Mouse (Mus musculus) hindbrain, embryonic 11.5 days (tissue): Measurements from ENCODE around the gene Olfr370. TPM values are rescaled to one million over a fixed set of nuclear protein-coding genes. Genes with fewer than 3 reads are reported as not detected.

Source experiments
- ATAC-seq: fragments of 200-750 bp; cut with Nextera tagmentation; 2 replicates; pipeline ENCODE4 v1.8.0; 2017; ENCODE audit warnings: mild to moderate bottlenecking, moderate TSS enrichment, moderate library complexity; ENCODE audit not compliant: low FRiP score
- DNase-seq: peaks from one replicate; pipeline ENCODE4 v3.0.0-alpha.2; 2015; ENCODE audit warnings: low spot score
- H3K27ac ChIP-seq: fragments of 300-500 bp; sonication (generic); 2 replicates; pipeline ENCODE4 v1.5.1; 2014; ENCODE audit warnings: mild to moderate bottlenecking, low read depth, low read length
- H3K27me3 ChIP-seq: fragments of 300-500 bp; sonication (generic); 2 replicates; pipeline ENCODE4 v1.6.1; 2014; ENCODE audit warnings: mild to moderate bottlenecking, low read length, moderate library complexity, mixed read lengths; ENCODE audit not compliant: control insufficient read depth, insufficient read depth
- H3K36me3 ChIP-seq: fragments of 300-500 bp; sonication (generic); 2 replicates; pipeline ENCODE4 v1.6.1; 2014; ENCODE audit warnings: mild to moderate bottlenecking, low read length, moderate library complexity, mixed read lengths; ENCODE audit not compliant: control insufficient read depth, insufficient read depth
- H3K4me1 ChIP-seq: fragments of 300-500 bp; sonication (generic); replicated peaks from 2 replicates; pipeline ENCODE4 v1.6.1; 2014; ENCODE audit warnings: low read length, mixed read lengths; ENCODE audit not compliant: control insufficient read depth, insufficient read depth
- H3K4me2 ChIP-seq: fragments of 300-500 bp; sonication (generic); replicated peaks from 2 replicates; pipeline ENCODE4 v1.6.1; 2014; ENCODE audit warnings: mild to moderate bottlenecking, low read depth, low read length
- H3K4me3 ChIP-seq: fragments of 300-500 bp; sonication (generic); 2 replicates; pipeline ENCODE4 v1.5.1; 2014; ENCODE audit warnings: low read depth, low read length
- H3K9ac ChIP-seq: fragments of 300-500 bp; sonication (generic); 2 replicates; pipeline ENCODE4 v1.6.1; 2014; ENCODE audit warnings: low read depth, low read length
- H3K9me3 ChIP-seq: fragments of 300-500 bp; sonication (generic); 2 replicates; pipeline ENCODE4 v1.6.1; 2016; ENCODE audit warnings: low read length; ENCODE audit not compliant: control insufficient read depth
- WGBS: fragments of 180-500 bp; shearing (Covaris S2); extraction: QIAGEN DNeasy Blood & Tissue Kit; methylation state at CpG from one replicate; pipeline ENCODE4 v1.1.7; 2014; 5-methylcytosine and 5-hydroxymethylcytosine counted together
- polyA plus RNA-seq: library from polyadenylated mRNA; unstranded; fragments of >200 nt; fragmentation: Nextera tagmentation; extraction: Ambion mirVana; gene quantifications from 2 replicates; pipeline ENCODE4 v1.2.1, GENCODE M21; 2014

The Olfr370 gene
- polyA plus RNA-seq, 1 experiment from 2014 or later = 0.11 TPM

- WGBS = 92% methylated on average over 5 of the region's 5 CpGs
- H3K27ac ChIP-seq = no peak overlapping the region
- H3K4me1 ChIP-seq = peaks cover 2% of the 10 kb centered on the region
- no peak for DNase-seq
- no peak for ATAC-seq
- no peaks in the 10 kb centered on the region for H3K27me3 ChIP-seq
- H3K36me3 ChIP-seq = 0 out of 2 replicates have a peak, but pooled peaks cover 5% of the 10 kb centered on the region
- no peak overlapping the region for H3K9ac ChIP-seq
- no peak overlapping the region for H3K4me3 ChIP-seq
- no peaks in the 10 kb centered on the region for H3K9me3 ChIP-seq
- no peak overlapping the region for H3K4me2 ChIP-seq
Measured at GRCm38 (mm10) chr8:83572246-83572812, 36.7 kb downstream of the Olfr370 start.

- Histone ChIP-seq H3K9ac (no peak overlapping the region), H3K4me3 (no peak overlapping the region), H3K9me3 (no peaks in the 10 kb centered on the region), H3K4me1 (peaks cover 5% of the 10 kb centered on the region), H3K27ac (no peak overlapping the region), H3K27me3 (no peaks in the 10 kb centered on the region), H3K36me3 (0 out of 2 replicates have a peak, but pooled peaks cover 5% of the 10 kb centered on the region), H3K4me2 (no peak overlapping the region)
- 77% methylated on average over 18 of the region's 18 CpGs for WGBS
- DNase-seq (no peak), ATAC-seq (no peak)
Measured at GRCm38 (mm10) chr8:83573140-83573875, 37.7 kb downstream of the Olfr370 start.

- WGBS = 90% methylated on average over 15 of the region's 15 CpGs
- Histone ChIP-seq H3K4me3 (no peak overlapping the region), H3K4me2 (no peak overlapping the region), H3K9me3 (no peaks in the 10 kb centered on the region), H3K4me1 (peaks cover 6% of the 10 kb centered on the region), H3K27me3 (no peaks in the 10 kb centered on the region), H3K9ac (no peak overlapping the region), H3K27ac (no peak overlapping the region), H3K36me3 (0 out of 2 replicates have a peak, but pooled peaks cover 5% of the 10 kb centered on the region)
- ATAC-seq = no peak
- no peak for DNase-seq
Measured at GRCm38 (mm10) chr8:83574631-83575315, 39.2 kb downstream of the Olfr370 start.

GRCm38 (mm10) chr8:83575561-83576515 is 40.3 kb downstream of the Olfr370 start:
- 77% methylated on average over 17 of the region's 17 CpGs for WGBS
- Histone ChIP-seq H3K4me3 (no peak overlapping the region), H3K4me2 (no peak overlapping the region), H3K36me3 (0 out of 2 replicates have a peak, but pooled peaks cover 5% of the 10 kb centered on the region), H3K27ac (no peak overlapping the region), H3K27me3 (no peaks in the 10 kb centered on the region), H3K9me3 (no peaks in the 10 kb centered on the region), H3K9ac (no peak overlapping the region), H3K4me1 (peaks cover 6% of the 10 kb centered on the region)
- ATAC-seq = no peak
- DNase-seq = no peak

GRCm38 (mm10) chr8:83576516-83576895 is 40.9 kb downstream of the Olfr370 start:
- Histone ChIP-seq H3K27ac (no peak overlapping the region), H3K4me1 (peaks cover 6% of the 10 kb centered on the region), H3K4me3 (no peak overlapping the region), H3K27me3 (no peaks in the 10 kb centered on the region), H3K36me3 (0 out of 2 replicates have a peak, but pooled peaks cover 5% of the 10 kb centered on the region), H3K9ac (no peak overlapping the region), H3K4me2 (no peak overlapping the region), H3K9me3 (no peaks in the 10 kb centered on the region)
- 61% methylated on average over 1 of the region's 4 CpGs for WGBS
- no peak for DNase-seq
- no peak for ATAC-seq

GRCm38 (mm10) chr8:83576921-83577320 is 41.3 kb downstream of the Olfr370 start:
- Histone ChIP-seq H3K36me3 (0 out of 2 replicates have a peak, but pooled peaks cover 4% of the 10 kb centered on the region), H3K4me3 (no peak overlapping the region), H3K4me2 (no peak overlapping the region), H3K9me3 (no peaks in the 10 kb centered on the region), H3K4me1 (peaks cover 6% of the 10 kb centered on the region), H3K9ac (no peak overlapping the region), H3K27me3 (no peaks in the 10 kb centered on the region), H3K27ac (no peak overlapping the region)
- DNase-seq (no peak), ATAC-seq (no peak)
- 51% methylated on average over 4 of the region's 4 CpGs for WGBS

GRCm38 (mm10) chr8:83577384-83577791 is 41.8 kb downstream of the Olfr370 start:
- no peak for ATAC-seq
- Histone ChIP-seq H3K27me3 (no peaks in the 10 kb centered on the region), H3K4me1 (peaks cover 6% of the 10 kb centered on the region), H3K9ac (0 out of 2 replicates have a peak overlapping the region, but pooled peaks have one; percentile 11), H3K4me2 (no peak overlapping the region), H3K4me3 (no peak overlapping the region), H3K36me3 (0 out of 2 replicates have a peak, but pooled peaks cover 2% of the 10 kb centered on the region), H3K27ac (no peak overlapping the region), H3K9me3 (no peaks in the 10 kb centered on the region)
- WGBS = 56% methylated on average over 9 of the region's 9 CpGs
- no peak for DNase-seq
